Mouse (Mus musculus): ENCODE data around the gene Tbx3.

Gene Tbx3

GRCm38 (mm10) chr5:119662326-119662725 lies 8.1 kb upstream of the Tbx3 start:
- DNase-seq = no peak

DNA sequence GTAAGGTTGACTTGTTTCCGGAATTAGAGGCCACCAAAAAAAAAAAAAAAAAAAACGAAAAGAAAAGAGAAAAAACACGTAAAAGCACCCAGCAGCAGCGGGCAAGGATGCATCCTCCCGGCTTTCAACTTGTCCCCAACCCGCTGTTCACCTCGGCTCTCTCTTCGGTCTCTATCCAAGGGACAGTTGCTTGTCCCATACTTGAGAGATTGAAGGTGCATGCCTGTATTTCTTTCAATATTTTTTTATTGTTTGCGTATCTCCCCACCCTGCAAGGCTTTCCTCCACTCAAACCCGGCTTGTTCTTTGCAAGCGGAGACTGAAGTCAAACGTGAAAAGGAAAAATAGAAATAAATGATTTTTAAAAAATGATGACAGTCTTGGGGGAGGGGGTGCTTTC lies 7.7 kb upstream of the Tbx3 start:
- no peak for DNase-seq

DNA sequence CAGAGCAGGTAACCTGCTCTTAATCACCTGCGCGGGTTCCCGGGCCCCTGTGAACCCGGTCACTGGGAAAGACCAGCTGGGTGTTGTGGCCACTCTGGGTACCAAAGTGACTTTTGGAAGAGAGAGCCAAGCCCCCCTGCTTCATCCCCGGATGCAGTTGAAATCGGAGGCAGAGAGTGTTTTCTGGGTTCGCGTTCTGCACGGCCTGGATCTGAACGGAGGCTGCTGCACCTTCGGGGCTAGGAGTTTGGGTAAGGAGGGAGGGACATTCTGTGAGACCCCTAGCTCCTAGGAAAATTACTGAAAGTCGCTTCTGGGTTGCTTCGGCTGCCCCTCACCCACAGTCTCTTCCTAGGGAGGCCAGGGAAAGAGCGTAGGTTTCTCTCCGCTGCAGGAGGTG lies 7.2 kb upstream of the Tbx3 start:
- no peak for DNase-seq

GRCm38 (mm10) chr5:119663747-119664146 lies 6.7 kb upstream of the Tbx3 start:
- DNase-seq = no peak

GRCm38 (mm10) chr5:119665739-119666138 lies 4.7 kb upstream of the Tbx3 start:
- DNase-seq = no peak

GRCm38 (mm10) chr5:119667356-119667940 lies 3.0 kb upstream of the Tbx3 start:
- no peak for DNase-seq

GRCm38 (mm10) chr5:119668191-119668912 lies 2.1 kb upstream of the Tbx3 start:
- no peak for DNase-seq

DNA sequence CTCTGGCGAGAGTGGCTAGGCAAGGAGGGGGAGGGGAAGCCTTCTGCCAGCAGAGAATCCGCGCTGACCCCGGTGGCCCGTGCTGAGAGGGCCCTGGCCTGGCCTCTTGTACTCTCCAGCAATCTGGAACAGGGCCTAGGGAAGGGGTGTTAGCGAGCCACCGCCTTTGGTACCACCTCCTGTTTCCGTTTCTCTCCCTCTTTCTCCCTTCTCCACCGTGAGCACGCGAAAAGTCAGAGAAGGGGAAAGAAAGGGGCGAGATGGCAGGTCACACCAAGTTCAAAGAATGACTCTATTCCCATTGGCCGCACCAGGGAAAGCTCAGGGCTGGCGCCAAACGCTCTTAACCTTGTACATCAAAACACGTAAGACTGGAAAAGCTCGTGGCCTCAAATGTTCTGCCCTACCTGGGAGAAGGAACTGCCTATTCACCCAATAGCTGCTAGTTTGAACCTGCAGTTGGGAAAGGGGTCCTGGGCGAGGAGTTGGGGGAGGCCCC lies 1.5 kb upstream of the Tbx3 start:
- no peak for DNase-seq

- no peak for DNase-seq
Observed at GRCm38 (mm10) chr5:119669741-119670565, 516 bp upstream of the Tbx3 start.

- DNase-seq = no peak
Observed at GRCm38 (mm10) chr5:119671124-119671801, 794 bp downstream of the Tbx3 start.

DNA sequence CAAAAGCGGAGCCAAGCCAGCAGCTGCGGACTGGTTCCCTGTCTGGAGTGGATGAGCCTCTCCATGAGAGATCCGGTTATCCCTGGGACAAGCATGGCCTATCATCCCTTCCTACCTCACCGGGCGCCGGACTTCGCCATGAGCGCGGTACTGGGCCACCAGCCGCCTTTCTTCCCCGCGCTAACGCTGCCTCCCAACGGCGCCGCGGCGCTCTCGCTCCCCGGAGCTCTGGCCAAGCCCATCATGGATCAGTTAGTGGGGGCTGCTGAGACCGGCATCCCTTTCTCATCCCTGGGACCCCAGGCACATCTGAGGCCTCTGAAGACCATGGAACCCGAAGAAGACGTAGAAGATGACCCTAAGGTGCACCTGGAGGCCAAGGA lies 1.5 kb downstream of the Tbx3 start:
- DNase-seq = no peak

DNA sequence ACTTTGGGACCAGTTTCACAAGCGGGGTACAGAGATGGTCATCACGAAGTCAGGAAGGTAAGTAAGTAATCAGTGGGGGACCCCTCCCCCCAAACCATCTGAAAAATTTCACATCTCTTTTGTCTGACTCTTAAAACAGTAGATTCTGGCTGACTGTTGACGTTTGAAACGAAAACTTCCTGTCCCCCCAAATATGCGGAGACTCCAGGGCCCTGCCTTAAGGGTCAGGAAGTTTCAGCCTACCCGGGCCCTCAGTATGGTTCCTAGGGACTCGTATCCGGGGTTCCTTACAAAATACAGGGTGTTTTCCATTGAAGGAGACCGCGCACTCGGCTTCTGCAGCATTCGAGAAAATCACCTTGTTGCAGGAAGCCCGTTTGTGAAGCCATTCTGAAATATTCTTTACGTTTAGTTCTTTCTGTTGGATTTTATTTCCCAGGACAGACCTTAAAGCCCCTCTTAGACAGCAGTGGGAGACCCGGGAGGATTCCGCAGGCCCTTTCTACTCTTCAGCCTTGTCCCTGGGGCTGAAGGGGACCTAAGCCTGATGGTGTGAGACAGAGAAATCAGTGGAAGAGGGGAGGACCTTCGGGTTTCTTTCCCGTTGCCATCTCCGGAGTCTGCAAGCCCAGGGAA lies 2.0 kb downstream of the Tbx3 start:
- no peak for DNase-seq

- DNase-seq = no peak
Observed at GRCm38 (mm10) chr5:119672984-119673600, 2.6 kb downstream of the Tbx3 start.

DNA sequence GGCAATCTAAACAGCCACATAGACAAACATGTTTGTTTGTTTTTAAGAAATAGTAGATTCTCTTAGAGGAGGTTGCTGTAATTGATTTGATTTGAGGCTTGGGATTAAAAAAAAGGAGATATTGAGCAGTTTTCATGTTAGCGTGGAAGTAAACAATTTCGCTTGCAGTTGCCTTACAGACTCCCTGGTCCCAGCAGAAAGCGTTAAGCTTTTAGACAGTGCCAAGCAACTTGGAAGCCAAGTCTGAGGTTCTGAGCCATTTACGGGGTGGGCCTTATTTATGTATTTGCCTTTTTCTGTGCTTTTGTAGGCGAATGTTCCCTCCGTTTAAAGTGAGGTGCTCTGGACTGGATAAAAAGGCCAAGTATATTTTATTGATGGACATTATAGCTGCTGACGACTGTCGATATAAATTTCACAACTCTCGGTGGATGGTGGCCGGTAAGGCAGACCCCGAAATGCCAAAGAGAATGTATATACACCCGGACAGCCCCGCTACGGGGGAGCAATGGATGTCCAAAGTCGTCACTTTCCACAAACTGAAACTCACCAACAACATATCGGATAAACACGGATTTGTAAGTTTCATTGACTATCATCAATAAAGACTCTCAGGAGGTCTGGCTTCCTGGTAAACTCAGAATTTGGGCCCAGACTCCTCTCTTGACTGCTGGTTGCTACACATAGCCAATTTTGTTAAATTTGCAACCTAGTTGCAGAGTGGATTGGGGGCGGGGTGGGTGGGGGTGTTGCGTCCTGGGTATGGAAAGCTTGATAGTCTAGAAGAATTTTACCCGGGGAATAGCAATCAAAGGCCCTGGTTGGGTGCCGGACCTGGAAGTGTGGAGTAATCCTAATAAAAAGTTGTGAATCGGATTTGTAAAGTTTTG lies 3.5 kb downstream of the Tbx3 start:
- DNase-seq = no peak

DNA sequence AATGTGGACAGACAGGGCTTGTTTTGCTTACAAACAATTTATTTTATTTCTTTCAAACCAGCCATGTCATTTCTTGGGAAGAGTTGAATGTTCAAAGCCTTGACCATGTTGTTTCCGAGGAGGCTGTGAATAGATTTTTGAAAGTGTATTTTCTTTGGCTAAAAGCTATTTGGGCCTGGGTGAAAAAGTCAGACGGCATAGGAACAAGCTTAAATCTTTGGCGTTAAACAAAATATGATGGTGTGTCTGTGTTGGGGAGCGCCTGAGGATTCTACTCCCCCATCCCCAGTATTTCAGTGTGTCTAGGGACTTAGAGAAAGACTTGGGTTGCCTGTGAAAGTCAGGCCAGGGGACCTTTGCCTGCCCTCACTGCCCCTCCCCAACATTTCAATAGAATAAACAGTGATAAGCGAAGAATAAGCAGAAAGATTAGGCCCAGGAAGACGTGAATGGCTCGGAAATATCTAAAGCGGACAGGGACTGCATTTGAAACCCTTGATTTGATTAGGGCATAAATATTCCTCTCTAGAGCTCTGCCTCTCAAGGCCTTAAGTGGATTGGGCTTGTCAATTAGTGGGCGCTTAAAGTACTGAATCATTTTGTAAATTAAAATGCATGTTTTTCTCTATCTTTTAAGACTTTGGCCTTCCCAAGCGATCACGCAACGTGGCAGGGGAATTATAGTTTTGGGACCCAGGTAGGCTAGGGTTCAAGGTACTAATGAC lies 4.3 kb downstream of the Tbx3 start:
- DNase-seq = no peak

- DNase-seq = no peak
Observed at GRCm38 (mm10) chr5:119676245-119676644, 5.8 kb downstream of the Tbx3 start.

DNA sequence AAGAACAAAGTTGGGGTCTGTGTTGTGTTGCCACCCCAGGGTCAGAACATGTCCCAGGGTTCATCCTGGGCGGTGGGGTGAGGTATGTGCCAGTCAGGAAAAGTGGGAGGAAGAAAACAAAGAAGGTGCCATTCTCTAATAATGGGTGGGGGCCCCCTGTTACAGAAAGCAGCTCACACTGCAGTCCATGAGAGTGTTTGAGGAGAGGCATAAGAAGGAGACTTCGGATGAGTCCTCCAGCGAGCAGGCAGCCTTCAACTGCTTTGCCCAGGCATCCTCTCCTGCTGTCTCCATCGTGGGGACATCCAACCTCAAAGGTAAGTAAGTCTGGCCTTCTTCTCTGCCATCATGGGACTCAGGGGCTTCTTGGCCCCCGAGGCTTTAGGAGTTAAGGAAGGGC lies 8.0 kb downstream of the Tbx3 start:
- no peak for DNase-seq

DNA sequence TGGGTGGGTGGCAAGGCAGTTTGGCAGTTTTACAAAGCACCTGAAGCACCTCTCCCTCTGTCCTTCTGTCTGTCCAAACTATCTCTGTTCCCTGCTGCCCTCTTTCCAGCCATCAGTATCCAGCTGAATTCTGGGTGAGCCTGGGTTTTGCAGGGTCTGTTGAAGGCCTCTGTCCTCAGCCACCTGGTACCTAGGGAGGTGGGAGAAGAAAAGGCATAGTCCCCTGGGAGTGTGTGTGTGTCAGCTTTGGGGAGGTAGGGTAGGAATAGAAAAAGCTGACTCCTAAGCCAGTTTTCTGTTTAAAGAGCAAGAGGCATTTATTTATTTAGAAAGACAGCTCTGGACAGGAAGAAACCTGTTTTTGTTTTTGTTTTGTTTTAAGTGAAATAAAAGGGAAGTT lies 8.6 kb downstream of the Tbx3 start:
- DNase-seq = no peak

GRCm38 (mm10) chr5:119679614-119680328 lies 9.3 kb downstream of the Tbx3 start:
- DNase-seq = no peak

Measured in right cerebral cortex, postnatal 14 days (tissue).